Mouse (Mus musculus) CH12F3 (cell line): Measurements from ENCODE around the gene Sp100.

Source experiments
- in situ Hi-C: fragments of 300-500 bp; cut with MboI; formaldehyde crosslinking; loops from 2 replicates; pipeline ENCODE4 v1.14.3; 2020; ENCODE audit warnings: low sequenced_read_pairs

Sp100 gene

DNA sequence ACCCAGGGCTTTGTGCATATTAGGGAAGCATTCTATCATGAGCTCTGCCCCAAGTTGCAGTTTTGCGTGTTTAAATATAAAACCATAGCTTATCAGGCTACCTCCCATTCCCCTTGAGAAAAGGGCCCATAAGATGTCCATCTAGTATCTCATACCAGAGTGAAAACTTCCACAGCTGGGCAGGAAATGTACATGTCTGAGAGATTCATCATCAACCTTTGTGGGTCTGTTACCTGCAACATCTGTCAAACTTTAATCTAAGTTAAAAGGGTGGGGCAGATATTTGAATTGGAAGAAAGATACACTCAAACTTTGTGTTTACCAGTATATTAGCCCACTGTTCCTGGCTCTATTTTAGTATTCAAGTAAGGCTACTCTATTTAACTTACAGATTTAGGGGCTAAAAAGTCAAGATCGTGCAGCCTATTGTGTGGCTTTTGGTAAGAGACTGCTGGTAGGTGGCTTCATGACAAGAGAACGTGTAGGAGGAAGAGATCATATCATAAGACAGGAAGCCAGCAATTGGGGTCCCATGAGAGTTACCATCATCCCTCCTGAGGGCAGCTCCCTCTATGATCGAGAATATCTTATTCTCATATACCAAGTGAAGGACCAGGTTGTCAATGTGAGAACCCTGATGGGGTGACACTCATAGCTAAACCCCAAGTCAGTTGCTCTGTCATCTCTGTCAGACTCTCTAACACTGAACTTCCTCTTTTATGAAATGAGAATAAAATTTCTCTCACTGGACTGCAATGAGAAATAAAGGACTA, 48.1 kb downstream of the Sp100 start:
- in situ Hi-C loops: no loop called here

DNA sequence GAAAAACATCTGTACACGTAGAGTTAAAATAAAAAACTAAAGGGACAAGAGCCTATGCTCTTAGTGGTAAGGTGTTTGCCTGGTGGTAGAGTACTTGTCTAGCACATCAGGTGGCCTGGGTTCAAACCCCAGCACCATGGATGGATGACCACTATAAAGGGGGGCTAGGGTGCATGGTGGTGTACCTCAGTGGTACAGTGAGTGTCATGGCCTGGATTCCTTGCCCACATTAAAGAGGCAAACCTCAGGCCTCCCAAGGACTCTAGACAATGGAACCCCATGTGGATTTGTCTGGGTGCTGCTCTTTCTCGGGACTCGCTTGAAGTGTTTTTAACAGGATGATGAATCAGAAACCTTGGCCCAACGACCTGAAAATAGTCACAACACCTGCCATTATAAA, 52.7 kb downstream of the Sp100 start:
- in situ Hi-C loops: loop anchor here (25.0 kb wide), 1 partner anchor 115 kb away; the partner anchor contains the start of genes G530012D18Rik and Sp110

DNA sequence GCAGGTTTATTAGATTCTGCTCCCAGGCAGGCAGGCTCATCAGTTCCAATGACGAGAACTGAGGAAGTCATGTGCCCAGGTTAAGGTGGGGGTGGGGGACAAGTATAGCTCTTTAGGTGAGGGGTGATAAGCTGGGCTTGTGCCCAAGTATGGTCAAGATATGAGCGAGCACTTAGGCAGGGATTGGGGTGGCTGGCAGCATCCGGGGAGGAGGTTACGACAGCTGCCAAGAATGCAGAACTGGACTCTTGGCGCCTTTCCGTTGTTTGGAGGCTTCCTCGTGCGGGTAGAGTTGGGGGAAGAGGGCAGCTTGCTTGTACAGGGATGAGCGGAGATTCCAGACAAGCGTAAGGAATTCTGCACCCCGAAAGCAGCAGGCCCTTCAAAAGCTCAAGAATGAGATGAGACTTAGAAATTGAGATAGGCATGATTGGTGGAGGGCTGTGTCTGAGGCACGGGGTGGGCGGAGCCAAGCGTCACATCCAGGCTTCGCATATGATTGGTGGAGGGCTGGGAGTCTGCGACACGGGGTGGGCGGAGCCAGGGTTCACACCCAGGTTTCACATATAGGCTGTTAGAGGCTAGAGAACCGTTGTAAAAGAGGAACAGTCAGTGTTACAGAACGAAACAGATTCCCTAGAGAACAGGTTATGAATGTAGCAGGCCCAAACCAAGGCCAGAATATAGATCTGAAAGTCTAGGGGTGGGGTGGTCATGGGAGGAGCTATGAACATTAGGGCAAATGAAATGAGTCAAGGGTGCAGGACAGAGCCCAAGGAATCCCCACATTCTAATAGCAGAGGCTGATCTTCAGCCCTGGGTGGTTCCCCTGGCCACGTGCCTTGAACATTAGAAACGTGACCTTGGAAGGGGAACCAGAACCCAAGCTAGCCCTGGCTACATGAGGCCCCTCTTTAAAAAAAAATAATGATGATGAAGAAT, 53.7 kb downstream of the Sp100 start:
- in situ Hi-C loops: loop anchor here (25.0 kb wide), 1 partner anchor 116 kb away; the partner anchor contains the start of genes G530012D18Rik and Sp110

DNA sequence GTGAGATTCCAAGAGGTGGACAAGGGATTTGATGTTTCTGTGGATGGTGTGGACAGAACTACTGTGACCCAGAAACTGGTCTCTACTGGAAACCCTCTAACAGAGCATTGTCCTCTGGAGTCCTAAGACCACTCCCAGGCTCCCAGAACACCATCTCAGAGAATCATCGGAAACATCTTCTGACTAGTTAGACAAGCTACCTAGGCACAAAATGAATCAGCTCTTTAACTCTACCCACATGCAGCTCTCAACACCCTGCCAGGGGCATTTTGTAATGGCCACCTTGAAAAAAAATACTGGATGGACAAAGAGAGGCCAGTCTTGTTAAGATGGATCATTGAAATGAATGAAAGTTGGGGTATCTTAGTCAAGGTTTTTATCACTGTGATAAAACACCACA, 55.8 kb downstream of the Sp100 start:
- in situ Hi-C loops: loop anchor here (25.0 kb wide), 1 partner anchor 118 kb away; the partner anchor contains the start of genes G530012D18Rik and Sp110

DNA sequence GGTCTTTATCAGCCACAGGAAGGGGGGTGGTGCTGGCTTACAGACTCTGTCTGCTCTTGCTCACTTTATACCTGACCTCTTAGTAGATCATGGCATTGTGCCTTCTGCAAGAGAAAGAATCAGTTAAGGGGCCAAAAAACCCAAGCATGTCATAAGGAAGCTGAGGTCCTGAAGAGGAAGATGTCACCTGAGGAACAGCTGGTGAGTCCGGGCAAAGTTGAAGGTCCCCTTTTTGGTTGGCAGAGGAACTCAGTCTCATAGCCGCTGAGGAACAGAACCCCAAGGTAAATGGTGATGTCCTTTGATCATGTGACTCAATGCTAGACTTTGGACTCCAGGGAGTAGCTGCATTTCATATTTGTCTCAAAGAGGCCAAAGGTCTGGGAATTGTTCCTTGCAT, 57.0 kb downstream of the Sp100 start:
- in situ Hi-C loops: loop anchor here (25.0 kb wide), 1 partner anchor 119 kb away; the partner anchor contains the start of genes G530012D18Rik and Sp110

DNA sequence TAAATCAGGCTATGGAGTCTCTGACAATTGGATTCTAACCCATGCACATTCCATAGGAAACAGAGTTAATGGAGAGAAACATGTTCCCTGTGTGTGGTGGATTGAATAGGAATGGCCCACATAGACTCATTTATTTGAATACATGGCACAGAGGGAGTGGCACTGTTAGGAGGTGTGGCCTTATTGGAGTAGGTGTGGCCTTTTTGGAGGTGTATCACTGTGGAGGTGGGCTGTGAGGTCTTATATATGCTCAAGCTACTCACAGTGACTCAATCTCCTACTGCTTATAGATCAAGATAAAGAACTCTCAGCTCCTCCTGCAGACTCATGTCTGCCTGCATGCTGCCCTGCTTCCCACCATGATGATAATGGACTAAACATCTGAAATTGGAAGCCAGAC, 64.7 kb downstream of the Sp100 start:
- in situ Hi-C loops: loop anchor here (25.0 kb wide), 1 partner anchor 127 kb away; the partner anchor contains the start of genes G530012D18Rik and Sp110

DNA sequence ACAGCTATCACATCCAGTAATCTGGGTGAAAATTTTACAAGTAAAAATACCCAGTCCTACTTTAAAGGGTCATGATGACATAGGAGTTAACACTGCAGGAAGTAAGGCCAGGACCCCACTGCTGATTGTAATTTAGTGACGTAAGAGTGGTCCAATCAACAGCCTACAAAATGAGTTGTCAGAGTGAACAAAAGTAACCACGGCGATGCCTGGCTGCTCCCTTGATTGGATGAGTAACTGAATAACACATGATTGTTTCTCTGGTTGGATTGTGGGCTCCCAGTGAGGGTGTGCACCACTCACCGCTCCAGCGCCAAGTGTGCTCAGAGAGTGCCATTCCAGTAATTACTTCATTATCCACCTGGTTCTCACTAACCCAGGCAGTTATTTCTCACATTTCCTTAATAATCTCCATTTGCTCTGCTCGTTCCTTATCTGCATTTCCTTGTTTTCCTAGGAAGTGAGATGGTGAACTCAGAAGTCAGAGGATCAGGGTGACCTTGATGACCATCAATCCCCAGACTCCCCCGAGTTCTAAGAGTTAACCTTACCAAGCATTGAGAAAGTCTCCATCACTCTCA, 66.7 kb downstream of the Sp100 start:
- in situ Hi-C loops: loop anchor here (25.0 kb wide), 1 partner anchor 129 kb away; the partner anchor contains the start of genes G530012D18Rik and Sp110

DNA sequence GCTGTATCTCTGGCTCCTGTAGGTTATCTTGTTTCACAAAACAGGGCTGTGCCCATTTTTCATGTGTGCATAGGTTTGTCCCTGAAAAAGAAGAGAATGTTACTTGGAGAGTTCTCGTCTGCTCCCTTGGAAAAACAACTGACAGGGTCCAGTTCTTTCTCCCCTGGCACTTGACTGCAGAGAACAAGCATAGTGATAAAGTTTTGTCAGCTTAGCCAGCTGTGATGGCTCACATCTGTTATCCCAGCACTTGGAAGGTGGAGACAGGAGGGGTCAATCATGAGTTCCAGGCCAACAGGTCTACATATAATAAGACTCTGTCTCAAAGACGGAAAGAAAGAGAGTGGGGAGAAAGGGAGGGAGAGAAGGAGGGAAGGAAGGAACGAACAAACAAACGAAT, 69.3 kb downstream of the Sp100 start:
- in situ Hi-C loops: loop anchor here (25.0 kb wide), 1 partner anchor 132 kb away; the partner anchor contains the start of genes G530012D18Rik and Sp110

DNA sequence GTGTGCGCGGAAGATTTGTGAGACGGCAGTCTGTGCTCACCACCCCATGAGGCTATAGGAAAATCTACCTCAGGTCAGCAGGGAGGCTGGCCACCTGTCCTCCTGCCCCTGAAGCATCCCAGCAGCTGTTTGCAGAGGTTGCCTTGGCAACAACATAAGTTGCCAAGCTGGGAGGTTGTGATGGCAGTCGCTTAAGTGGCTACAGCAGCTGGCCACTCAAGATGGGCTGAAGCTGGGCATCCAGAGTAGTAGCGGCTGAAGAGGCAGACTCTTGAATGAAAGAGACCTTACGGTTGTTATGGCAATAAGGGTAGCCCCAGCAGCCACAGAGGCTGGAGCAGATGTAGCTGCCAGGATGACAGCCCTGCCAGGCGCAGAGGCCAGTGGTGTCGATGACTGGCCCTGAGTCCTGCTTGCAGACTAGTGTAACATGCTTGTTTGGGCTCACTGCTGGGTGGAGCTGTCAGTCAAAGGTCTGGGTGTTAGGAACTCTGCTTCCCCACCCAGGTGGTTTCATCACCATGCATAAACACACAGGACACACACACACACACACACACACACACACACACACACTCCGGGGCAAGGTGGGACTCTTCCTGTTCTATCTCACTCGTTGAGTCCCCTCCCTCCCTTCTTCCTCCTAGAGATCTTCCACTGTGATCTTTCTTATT, 70.6 kb downstream of the Sp100 start:
- in situ Hi-C loops: loop anchor here (25.0 kb wide), 1 partner anchor 133 kb away; the partner anchor contains the start of genes G530012D18Rik and Sp110

DNA sequence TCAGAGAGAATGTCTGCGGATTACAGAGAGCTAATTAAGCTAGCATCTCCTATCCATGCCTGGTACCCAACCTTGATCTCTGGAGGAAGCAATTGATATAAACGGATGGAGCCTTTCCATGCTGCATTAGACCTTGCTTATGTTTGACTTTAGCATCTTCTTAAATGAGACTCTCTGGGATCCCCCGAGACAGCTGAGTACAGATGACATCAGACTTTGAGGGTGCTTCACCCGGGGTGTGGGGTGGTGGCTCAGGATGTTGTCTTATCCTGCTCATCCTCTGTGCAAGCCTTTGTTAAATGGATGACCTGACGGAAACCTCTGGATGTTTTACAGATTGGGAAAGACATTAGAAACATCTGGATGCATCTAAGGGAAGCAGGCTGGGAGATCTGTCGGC, 80.7 kb downstream of the Sp100 start:
- in situ Hi-C loops: no loop called here

DNA sequence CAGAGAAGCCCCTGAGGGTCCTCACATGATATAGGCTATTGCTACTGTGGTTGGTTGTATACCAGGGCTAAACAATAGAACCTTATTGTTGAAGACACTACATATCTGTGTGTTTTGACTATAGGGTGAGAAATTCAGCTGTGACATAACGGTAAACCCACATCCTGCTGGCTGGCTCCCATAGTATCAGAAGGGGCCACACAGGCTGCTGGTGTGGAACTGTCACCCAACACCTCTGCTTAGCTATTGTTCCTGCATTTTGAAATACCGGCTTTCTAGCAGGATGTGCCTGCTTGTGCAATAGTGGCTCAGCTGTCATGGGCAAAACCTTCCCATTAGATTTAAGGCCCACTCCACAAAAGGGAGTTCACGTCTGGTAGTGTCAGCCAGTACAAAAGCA, 82.8 kb downstream of the Sp100 start:
- in situ Hi-C loops: no loop called here

DNA sequence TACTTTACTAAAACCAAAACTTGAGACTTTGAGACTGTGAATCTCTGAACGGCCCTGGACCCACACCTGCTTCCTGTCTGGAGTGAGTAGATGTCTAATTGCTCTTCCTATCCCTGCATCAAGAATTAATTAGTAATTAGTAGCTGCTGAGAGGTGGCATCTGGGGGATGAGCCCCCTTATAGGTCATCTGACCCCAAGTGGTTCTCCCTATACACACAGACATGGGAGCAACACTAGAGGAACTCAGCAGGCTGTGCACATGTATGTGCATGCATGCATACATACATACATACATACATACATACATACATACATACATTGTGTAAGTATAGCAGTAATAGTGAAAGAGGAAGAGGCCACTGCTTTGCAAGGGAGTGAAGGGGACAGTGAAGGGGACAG, 84.7 kb downstream of the Sp100 start:
- in situ Hi-C loops: no loop called here

DNA sequence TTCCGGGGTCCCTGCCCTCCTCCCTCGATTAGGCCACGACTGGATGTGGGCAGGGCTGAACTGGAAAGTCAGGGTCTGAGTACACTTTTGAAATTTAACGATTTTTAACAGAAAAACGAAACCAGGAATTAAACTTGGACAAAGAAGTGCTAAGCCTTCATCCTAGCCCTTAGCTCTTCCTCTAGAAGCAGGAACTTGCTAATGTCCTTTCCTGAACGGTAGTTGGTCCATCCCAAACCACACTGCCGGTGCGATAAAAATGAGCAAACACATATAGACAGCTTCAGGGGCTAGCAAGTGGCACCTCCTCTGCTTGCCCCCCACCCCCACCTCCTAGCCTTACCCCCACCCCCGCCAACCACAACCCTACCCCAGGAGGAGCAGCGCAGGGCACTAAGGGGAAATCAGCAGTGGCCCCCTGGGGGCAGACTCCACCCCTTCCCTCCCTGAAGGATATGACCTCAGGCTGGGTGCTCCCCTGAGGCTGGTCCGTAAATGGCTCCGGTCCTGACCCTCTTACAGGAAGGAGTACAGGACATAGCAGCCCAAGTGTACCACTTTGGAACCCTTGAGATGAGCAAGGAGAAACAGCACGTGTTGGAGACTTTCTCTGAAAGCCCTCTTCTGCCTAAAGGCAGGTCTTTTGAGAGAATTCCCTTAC, 85.8 kb downstream of the Sp100 start:
- in situ Hi-C loops: no loop called here

DNA sequence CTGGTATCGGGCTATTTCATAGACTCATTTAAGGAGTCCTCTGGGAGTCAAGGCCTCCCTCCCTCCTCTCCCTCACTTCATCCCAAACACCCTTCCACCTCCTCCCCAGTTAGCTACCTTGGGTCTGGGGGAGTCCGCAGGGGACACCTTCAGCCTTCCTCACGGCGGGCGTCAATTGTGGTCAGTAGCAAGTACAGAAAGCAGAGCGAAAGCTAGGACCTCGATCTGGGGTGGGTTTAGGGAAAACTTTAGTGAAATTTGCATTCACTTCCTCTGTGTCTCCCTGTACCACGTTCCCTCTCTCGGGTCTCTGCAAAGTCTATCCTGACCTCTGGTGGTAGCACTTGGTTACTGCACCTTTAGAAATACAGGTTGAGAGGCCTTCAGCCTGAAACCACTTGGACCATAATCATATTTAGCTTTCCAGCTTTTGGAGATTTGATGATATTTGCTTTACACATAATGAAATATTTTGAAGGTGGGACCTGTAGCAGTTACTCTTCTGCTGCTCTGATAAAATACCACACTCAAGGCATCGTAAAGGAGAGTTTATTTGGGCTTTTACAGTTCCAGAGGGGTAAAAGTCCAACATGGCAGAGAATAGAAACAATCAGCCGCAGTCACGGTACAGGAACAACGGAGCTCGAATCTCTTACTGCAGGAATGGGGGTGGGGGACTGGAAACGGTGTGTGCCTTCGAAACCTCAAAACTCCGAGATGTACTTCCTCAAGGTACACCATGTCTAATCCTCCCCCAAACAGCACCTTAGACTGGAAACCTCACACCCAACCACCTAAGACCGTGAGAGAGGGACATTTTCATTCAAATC, 86.8 kb downstream of the Sp100 start:
- in situ Hi-C loops: no loop called here

DNA sequence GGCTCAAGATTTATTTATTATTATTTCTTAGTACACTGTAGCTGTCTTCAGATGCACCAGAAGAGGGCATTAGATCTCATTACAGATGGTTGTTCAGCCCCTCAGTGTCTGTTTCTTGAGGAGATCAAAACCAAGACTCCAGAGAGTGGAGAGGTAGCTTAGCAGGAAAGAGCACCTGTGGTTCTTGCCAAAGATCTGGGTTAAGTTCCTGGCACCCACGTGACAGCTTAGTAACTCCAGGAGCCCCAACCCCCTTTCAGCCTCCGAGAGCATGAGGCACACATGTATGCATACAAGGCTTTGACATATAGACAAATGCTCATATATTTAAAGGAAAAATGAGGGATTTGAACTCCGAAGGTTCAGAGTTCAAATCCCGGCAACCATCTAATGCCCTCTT, 89.2 kb downstream of the Sp100 start:
- in situ Hi-C loops: no loop called here

DNA sequence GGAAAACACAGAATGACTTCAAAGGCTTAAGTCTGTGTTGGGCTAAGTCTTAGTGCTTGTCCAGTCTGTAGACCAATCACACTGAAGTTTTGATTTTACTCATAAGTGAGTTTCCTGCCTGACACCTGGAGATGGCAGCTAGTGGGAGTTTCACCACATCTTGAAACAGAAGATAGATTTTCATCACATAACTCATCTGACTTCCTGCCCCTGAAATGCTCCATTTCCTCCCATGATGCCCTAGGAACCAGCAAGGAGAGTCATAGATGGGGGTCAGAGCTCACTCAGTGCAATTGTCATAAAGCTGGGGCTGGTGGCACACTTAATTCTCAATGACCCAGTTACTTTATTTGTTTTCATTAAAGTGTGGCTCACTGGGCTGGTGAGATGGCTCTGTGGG, 90.0 kb downstream of the Sp100 start:
- in situ Hi-C loops: no loop called here

DNA sequence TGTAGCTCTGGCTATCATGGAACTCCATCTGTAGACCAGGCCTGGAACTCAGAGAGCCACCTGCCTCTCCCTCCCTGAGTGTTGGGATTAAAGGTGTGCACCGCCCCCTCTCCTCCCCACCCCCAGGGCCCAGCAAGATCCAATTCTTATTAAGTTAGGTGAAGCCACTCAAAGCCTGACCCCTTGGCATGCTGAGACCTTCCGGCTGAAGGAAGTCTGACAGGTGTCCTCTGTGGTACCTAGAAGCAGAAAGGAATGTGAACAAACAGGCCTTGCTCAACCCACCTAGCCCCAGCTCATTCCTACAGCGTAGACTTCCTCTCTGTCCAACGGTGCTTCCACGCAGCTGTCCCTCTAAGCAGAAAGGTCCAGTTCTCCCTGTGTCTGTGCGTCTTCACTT, 91.1 kb downstream of the Sp100 start:
- in situ Hi-C loops: no loop called here

DNA sequence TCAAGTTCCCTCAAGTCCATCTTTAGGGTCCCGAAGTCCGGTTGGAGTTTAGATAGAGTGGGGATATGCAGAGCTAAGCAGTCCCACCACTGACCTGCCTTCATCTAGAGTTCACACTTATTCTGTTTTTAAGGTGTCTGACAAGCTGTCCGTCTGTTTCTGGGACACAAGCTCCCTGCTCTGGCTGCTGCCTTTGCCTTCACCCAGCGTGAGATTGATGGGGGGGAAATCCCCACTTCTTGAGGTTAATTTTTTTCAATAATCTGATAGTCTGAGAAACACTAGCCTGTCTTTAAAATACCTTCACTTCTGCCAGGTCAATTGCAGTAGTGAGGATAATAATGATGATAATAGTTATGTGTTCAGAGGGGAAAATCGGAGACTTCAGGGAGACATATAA, 92.5 kb downstream of the Sp100 start:
- in situ Hi-C loops: no loop called here

DNA sequence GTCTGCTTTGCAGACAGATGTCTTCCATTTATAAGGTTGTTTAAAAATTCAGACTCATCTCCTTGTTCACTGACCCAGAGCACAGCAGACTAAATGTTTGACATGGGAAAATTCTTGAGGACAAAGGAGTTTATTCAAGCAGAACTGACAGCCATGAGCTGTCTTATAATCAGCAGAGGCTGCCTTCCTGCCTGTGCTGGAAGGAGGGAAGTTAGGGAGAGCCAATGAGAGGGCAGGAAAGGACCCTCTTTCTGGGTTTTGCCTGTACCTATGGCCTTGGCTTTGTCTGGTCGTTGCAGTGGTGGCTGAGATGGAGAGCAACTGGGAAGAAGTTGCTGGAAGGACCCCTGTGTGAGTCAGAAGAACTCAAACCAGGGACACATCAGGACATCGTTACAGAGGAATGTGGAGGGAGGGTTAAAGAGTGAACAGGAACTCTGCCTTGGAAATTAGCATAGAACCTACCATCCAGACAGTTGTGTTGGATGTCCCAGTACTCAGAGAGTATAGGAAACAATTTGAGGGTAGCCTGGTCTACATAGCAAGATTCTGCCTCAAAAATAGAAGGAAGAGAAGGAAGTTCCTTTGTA, 93.2 kb downstream of the Sp100 start:
- in situ Hi-C loops: no loop called here
